Mouse (Mus musculus): ENCODE measurements around the gene Exoc4.

The Exoc4 gene

DNA sequence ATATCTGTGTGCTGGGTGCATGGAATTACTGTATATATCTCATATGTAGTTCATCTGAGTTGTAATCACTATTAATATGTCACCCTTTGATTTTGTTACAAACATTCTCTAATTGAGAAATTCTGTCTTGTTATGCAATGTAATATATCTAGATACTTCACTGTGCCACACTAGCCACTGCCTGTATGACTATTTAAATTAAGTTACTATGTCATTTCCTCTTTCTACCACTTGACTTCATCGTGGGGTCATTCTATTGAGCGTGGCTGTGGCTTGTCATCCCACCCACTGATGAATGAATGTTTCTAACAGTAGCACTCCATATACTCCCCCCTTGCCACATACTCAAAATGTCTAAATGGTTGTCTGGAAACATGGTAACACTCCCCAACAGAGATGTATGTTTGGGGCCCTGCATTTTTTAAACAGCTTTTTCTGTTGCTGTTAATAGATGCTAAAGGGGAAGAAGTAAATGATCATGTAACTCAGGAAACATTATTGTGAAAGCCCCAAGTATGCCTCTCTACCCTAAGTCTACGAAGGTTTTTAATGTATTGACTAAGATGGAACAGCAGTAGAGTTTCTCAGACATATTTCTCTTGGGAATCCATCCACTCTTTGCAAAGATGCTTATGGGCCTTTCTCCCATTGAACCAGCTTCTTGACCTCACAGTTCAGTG, 618.2 kb downstream of the Exoc4 start:
- DNase-seq (ENCODE audit: low spot score in 2 of 2), result no peak

DNA sequence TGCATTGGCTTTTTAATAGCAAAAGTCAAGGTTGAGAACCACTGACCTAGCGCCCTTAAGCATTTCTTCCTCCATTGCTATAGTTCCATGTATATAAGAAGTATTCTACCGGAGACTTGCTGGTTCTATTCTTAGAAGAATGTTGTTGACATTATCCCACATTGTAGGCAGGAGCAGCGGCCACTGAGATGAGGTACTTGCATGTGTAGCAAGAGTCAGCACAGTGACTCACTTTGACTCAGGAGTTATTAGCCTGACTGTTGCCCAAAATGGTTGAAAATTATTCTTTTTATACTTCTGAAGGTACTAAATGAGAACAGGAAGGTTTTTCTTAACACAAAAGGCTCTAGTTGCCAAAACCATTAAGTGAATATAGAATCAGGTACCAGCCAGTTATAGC, 620.4 kb downstream of the Exoc4 start:
- no peak for DNase-seq (ENCODE audit: low spot score in 2 of 2)

DNA sequence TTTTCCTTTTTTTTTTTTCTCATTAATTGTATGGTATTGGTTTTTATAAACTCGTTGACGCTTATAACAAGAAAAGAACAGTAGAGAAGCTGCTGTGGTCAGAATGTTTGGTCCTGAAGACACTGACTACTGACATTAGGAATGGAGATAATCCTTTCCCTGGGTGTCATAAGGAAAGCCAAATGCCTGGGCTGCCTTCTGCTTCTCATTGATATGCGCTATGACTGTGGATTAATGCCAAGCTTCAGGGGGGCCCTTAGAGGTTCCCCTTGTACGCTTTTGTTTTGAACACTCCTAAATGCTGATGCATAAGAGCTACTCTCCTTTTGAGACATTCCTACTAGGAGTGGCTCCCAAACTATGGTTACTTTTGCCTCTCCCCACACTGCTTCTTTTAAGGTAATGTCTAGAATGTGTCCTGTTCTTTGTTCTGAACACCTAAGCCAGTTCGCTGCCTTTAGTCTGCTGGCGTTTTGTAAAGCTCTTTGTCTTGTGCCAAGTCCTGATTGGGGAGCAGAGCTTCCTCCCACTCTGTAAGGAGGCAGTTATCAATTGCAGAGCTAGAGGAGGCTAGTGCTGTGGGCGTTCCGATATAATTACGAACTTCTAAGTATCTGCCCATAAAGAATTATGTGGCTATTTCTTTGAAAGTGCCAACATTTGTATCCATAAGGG, 621.7 kb downstream of the Exoc4 start:
- no peak for DNase-seq (ENCODE audit: low spot score in 2 of 2)

DNA sequence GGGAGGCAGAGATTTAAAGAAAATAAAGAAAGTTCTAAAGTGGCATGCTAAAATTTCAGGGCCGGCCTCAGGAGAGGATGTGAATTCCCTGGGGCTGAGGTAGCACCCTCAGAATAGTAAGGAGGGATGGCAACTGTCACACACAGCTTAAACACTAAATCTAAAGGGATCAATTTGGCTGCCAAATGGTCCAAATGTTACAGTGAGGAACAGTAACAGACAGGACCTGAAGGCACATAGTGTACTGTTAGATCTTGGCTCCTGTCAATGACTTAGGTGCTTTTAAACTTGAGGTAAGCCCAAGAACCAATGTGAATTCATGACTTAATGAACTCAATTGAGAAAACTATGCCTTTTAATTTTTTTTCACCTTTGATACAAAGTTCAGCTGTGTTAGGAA, 622.4 kb downstream of the Exoc4 start:
- no peak for DNase-seq (ENCODE audit: low spot score in 2 of 2)

DNA sequence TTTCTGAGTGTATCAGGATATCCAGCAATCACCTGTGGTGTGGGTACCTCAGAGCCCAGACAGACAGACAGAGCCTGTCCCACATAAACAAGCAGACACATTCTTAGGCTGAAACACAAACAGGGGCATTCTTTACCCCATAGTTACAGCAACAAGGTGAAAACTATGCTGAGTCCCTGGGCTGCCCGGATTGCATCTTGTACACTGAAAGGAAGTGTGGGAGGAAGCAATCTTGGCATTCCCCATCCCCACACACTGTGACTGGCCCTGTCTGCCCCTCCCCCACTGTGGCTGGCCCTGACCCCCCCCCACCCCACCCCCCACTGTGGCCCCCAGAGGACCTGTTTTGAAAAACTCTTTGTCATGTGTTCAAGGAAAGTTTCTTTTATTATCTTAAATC, 623.3 kb downstream of the Exoc4 start:
- no peak for DNase-seq (ENCODE audit: low spot score in 2 of 2)

DNA sequence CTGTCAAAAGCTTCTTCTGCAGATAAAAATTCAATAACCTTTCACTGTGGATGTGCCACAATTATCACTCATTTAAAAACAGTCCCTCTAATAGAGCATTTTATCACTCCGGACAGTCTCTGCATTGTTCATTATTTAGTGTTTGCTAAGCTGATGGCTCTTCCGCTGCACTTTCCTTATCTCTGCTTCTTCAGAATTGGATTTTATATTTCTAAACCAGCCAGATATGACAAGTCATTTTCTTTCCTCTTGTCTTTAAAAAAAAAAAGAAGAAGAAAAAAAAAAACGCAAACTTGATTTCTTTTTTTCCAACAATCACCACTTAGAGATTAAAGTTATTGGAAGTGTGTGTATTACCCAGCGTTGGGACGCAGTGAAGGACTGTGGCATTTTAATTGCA, 624.1 kb downstream of the Exoc4 start:
- DNase-seq (ENCODE audit: low spot score in 2 of 2), result no peak

DNA sequence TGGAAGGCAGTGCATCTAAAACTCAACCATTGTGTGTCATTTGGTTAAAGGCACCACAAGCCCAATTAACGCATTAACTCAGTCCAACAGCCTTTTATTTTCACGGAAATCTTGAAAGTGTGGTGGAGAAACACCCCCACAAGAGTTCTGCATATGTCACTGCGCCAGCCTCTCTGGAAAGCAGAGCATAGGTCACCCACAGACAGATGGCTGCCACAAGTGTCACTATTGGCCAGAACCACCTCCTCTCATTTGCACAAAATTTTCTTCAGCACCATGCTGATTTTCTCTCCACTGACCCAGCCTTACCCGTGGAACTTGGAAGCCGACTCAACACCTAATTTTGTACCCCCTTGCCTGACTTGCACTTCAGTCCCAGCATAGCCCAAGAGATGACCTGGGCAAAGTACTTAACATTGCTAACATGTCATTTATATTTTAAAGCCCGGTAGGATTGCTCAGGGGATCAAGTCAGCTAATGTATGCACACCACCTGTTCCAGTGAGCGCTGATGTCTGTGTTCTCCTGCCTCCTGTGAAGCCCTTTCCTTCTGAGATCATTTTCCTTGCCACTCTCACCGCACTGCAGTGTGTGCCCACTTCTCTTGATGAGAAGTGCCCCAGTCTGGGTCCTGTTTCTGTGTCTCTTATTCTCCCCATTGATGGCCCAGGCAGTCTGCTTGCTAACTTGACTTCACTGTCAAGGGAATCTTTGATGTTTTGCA, 625.6 kb downstream of the Exoc4 start:
- DNase-seq (ENCODE audit: low spot score in 2 of 2), result no peak

DNA sequence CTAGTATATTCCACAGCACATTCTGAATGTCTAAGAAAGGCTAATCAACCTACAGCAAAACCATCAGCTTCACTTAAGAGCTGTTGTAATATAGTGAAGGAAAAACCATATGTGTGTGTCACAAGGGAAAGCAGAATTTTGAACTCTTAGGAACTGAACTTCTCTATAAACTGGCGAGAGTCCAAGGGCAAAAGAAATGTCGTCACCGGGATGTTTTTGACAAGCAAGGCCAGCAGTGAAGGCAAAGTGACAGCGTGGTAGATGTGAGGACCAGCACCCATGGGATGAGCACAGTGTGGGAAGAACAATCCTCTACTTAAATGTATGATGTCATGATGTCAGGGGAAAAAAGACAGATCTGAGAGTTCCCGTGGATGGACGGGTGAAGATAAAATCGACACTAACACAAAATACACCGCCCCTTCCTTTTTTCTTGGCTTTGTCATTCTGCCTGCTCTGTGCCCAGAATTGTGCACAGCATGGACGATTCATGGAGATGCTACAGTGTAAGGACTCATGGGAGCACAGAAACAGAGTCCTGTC, 635.3 kb downstream of the Exoc4 start:
- DNase-seq (ENCODE audit: low spot score in 2 of 2), result no peak

DNA sequence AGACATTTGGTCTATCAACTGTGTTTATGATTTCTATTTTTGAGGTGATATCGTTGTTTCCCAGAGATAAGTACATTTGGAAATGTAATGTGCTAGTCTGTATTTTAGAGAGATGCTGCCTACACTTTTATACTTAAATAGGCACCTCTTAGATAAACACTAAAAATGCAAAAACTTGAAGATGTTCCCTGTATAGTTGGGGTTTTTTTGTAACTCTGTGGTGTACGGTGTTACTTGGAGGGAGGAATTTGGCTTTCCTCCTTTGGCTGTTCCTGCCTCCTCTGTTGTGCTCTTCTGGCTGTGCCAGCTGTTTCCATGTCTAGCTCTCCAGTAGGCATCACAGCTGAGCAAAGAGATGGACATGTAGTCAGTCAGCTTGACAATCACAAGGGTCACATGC, 638.1 kb downstream of the Exoc4 start:
- no peak for DNase-seq (ENCODE audit: low spot score in 2 of 2)

DNA sequence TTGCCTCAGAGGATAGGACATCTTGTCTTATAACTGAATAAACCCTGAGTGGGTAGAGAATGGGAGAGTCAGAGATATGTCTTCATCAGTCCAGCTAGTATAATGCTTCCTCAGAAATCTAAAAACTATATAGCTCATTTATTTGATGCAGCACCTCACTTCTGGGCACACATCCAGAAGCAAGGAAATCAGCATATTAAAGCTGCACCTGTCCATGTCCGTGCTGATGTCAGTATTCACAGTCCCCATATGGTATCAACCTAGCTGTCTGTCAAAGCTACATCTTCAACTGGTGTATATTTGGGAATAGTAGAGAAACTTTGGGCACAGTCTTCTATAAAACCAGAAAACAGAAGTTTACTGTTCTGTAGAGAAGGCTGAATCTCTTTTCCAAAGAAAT, 642.0 kb downstream of the Exoc4 start:
- DNase-seq (ENCODE audit: low spot score in 2 of 2), result no peak

DNA sequence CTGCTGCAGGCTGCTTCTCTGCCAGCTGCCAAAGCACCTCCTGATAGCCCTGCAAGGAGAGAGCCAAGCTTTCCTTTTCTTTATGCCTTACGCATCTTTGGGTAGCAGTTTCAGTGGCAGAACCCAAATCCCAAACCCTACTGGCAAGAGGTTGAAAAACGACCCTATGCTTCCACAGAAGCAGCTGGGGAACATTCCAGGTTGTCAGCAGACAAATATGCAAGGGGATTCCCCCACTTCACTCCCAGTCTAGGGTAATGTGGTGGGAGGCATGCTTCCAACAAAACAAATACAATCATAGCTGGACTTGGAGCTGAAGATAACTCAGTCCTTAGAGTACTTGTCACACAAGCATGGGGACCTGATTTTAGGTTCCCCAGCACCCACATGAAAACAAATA, 643.3 kb downstream of the Exoc4 start:
- no peak for DNase-seq (ENCODE audit: low spot score in 2 of 2)

DNA sequence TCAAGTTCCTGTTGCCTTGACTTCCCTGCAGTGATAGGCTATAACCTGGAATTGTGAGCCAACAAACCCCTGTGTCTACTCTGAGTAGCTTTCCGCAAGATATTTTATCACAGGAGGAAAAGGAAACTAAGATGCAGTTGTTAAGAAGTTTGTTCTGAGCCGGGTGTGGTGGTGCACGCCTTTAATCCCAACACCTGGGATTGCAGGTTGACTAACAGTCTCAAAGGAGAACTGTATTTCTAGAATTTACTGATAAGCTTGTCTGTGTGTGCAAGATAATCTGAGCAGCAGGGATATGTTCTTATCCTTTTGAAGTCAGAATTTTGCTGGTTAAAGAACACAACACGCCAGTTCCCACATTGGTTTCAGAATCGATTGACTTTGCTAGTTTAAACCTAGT, 651.1 kb downstream of the Exoc4 start:
- DNase-seq (ENCODE audit: low spot score in 2 of 2), result no peak

DNA sequence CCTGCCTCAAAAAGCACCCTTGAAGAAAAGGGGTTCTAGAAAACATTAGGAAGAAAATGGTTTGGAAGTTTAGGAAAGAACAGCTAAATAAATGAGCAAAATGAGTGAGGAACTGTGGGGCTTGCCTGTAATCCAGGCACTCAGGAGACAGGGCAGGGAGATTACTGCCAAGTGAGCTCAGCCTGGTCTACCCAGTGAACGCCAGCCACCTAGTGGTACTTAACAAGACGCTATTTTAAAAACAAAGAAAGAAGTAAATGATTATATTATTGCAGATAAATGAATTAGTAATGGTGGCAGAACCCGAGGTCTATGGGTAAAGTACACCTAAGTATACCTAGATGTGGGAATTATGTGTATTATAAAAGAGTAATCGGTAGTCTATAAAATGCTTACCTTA, 651.7 kb downstream of the Exoc4 start:
- DNase-seq (ENCODE audit: low spot score in 2 of 2), result no peak

DNA sequence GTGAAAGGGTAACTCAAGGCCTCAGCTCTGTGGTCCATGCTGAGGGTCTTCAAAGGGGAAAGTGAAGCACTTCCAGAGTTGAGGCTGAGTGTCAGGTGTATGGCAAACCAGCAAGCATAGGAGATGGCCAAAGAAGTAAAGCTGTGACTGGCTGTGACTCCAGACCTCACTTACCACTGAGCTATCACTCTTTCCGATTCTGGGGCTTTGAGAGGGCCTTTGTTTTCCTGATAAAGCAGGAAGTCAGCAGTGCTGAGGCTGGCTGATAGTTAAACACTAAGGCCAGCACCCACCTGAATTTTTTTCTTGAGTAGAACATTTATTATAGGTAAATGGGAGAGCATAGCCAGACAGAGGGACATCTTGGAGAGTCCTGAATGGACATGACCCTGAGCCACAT, 656.2 kb downstream of the Exoc4 start:
- no peak for DNase-seq (ENCODE audit: low spot score in 2 of 2)

DNA sequence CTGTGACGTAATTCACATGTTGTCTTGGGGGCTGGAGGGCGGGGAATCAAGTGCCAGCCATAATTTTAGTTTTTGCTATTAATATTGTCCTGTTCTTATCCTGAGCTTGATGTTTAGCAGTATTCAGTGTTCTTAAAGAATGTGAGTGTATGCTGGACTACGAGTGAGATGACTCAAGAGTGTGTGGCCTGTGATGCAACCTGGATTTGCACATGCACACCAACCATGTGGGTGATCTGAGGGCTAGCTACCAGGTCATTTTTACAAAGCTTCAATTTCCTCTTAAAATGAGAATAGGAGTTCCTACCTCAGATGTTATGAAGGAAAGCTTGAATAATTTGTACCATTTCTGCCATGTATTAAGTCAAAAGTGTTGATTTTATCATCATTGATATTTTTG, 661.8 kb downstream of the Exoc4 start:
- no peak for DNase-seq (ENCODE audit: low spot score in 2 of 2)

DNA sequence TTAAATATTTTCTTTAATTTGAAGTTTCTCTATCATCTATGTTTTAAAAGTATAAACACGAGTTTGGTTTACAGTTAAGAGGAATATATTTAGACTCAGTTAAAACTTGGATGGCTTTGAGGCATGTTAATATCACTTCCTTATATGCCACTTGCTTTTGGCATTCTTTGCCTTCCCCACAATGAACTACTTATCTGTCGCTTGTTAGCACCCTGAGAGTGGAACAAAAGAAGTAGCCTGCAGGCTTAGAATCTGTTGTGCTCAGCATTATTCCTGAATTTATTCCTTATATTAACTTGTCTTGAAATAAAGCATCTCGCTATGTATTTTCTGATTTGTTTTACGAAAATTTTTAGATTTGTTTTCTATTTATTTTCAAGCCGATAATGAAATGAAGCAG, 664.2 kb downstream of the Exoc4 start:
- DNase-seq (ENCODE audit: low spot score in 2 of 2), result no peak

DNA sequence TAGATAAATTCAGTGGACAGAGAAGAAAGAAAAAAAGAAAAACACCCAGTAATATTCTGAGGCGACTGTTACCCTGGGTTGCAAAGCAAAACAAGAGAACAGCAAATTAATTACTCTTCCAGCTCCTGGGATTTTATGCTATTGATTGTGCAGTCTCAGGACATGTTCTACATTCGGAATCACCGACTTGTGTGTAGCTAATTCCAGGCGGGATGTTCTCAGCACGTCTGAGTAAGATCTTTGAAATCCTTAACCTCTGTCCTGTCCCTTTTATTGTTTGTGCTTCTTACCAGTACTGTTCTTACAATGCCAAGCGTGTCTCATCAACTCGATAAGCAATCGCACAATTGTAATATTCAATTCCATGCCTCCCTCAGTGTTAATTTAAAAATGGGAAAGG, 664.6 kb downstream of the Exoc4 start:
- no peak for DNase-seq (ENCODE audit: low spot score in 2 of 2)

DNA sequence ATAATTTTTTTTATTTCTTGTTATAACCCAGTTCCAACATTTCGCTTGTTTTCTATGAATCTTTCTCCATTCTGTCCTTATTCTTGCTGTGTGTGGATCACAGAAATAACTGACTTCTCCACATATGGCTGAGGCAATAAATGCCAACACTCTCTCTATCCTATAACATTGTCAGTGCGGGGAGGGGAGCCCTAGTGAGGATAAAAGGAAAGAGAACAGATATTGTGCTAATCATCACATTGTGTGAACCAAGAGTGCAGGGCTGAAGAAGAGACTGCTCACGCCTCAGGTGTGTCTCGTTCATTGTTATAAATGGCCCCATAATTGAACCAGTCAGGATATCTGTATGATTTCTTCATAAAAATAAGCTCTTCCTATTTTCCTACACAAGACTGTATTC, 665.1 kb downstream of the Exoc4 start:
- DNase-seq (ENCODE audit: low spot score in 2 of 2), result no peak

DNA sequence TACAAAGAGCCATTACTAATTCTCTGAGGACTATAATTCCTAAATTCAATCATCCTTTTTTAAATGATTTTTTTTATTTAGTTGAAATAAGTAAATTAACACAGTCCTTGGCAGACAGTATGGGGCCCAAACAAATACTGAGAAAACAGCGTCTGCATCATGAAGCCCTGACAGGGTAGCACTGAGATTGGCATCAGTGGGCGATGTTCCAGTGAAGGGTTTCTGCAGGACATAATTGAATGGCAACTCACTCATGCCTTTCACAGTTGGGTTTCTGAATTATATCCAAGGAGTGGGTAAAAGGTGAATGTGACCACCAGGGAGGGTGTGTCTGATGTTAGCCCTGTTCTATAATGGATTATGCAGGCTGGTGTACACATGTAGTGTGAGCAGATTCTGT, 674.7 kb downstream of the Exoc4 start:
- no peak for DNase-seq (ENCODE audit: low spot score in 2 of 2)

DNA sequence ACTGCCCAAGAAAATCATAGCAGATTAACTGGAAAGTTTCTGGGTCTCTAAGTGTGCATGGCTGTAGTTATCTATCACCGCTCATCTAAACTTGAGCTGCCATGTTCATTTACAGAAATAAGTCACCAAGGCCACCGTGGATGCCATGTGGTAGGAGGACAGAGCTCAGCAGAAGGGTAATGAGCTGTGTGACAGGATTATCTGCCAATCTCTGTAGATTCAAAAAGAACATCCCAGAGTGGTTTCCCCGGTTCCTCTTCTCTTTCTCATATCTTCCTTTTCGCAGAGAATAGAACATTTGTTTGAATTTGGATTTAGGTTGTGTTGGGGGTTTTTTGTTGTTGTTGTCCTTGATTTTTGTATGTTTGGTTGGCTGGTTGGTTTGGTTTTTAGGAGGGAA, 676.0 kb downstream of the Exoc4 start:
- DNase-seq (ENCODE audit: low spot score in 2 of 2), result no peak

DNA sequence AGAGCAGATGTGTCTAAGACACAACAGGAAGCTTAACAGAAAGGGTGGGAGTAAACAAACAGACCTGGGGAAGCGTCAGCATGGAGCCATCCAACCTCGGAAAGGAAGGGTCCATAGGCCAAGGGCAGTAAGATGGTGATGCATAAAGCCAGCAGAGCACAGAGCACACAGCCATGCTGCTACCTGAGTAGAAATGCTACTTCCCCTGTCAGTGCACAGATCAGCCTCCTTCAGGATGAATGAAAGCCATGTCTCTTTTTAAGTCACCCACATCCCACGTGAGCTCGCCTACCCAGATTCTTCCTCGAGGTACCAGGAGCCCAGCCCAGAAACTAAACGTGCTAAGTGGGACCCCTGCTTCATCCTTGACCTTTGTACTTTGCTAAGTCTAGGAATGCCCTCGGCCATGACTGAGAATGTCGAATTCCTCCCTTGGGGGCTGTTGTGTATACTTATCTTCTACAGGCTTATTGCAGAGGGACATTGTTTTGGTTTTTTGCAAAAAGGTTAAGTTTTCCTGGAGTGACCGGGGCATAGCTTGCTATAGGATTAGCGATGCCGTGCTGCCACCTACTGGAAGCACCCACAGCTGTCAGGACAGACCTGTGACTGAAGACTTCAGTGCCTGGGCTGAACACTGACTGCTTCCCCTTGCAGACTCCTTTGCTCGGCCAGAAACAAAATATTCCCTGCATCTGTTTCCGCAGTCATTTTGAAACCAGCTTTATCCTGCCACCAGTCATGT, 680.6 kb downstream of the Exoc4 start:
- peak; percentile 28 to 39 for DNase-seq (ENCODE audit: low spot score in 2 of 2)

Measured in natural killer cell, adult 2 months (primary cell).